Mouse (Mus musculus): ENCODE results near the gene Psme1.
A peak's percentile ranks its signal among the peaks of the same experiment; 100 is the strongest.

Gene Psme1

DNA sequence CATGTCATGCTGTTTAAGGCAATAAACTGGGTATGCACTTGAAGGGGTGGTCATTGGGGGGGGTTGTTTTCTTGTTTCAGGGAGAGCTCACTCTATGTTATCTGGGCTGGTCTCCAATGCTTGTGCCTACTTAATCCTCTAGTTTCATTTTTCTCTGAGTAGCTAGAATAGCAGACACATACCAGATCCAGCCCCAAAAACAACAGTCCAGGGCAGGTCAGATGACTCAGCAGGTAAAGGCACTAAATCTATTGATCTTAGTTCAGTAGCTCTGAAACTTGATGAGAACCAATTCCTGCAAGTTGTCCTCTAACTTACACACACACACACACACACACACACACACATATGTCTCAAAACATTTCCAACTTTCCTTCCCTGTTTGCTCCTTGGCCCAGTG, 6.2 kb upstream of the Psme1 start:
- no peak for DNase-seq

DNA sequence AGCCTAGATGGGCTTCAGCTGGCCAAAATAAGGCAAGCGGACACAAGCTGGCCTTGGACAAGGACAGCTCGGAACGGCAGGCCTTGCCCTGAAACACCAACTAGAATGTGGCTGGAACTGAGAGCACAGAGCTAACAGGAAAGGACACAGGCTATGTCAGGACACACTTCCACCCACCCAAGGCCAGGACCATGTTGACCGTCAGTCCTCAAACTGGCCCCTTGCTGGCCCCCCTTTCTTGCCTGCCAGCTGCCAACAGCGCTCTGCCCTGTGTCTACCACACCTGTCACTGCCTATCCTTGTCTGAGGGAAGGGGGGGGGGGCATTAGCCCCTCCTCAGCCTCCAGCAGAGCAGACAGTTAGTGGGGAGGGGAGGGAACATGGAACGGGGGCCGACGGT, 2.6 kb upstream of the Psme1 start, which contains the start of gene Fitm1:
Gene Fitm1 (plus strand): TSS at position 316 of the 400 bp plus-strand sequence.
- DNase-seq, result no peak

DNA sequence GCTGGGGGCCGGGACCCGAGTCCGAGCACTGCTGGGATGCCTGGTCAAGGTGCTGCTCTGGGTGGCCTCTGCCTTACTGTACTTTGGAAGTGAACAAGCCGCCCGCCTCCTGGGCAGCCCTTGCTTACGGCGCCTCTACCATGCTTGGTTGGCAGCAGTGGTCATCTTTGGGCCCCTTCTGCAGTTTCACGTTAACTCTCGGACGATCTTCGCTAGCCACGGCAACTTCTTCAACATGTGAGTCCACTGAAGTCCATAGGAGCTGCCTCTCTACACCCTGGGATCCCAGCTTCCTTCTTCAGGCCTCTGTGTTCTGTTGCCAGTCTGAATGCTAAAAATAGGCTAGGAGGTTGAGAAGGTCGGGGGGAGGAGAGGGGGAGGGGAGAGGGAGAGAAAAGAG, 2.2 kb upstream of the Psme1 start:
- DNase-seq, result no peak

DNA sequence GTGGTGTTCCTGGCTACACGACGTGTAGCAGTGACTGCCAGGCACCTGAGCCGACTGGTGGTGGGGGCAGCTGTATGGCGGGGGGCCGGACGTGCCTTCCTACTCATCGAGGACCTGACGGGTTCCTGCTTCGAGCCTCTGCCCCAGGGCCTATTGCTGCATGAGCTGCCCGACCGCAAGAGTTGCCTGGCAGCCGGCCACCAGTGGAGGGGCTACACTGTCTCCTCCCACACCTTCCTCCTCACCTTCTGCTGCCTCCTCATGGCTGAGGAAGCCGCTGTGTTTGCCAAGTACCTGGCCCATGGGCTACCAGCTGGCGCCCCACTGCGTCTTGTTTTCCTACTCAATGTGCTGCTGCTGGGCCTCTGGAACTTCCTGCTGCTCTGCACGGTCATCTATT, 1.5 kb upstream of the Psme1 start:
- DNase-seq, result no peak

DNA sequence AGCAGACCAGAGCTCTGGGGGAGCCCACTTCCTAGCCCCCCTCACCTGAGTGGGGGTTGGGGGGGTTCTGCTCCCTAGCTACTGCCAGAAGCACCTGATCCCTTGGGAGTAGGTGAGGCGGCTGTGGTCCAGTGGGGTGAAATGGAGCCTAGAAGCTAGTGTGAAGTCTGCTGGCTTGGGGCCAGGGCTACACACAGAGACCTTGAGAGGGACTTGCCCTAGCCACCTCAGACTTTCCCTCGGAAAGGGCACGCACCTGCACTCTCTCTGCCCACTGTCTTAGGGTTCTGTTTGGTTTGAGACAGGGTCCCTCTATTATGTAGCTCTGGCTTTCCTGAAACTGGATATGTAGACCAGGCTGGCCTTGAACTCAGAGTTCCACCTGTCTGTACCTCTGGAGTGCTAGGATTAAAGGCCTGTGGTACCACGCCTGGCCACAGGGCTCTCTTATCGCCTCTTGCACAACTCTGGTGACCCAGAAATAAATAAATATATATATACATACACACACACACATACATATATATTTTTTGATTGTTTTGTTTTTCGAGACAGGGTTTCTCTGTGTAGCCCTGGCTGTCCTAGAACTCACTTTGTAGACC, 846 bp downstream of the Psme1 start:
- DNase-seq, result peak in 1 of 2 experiments; percentile 44

DNA sequence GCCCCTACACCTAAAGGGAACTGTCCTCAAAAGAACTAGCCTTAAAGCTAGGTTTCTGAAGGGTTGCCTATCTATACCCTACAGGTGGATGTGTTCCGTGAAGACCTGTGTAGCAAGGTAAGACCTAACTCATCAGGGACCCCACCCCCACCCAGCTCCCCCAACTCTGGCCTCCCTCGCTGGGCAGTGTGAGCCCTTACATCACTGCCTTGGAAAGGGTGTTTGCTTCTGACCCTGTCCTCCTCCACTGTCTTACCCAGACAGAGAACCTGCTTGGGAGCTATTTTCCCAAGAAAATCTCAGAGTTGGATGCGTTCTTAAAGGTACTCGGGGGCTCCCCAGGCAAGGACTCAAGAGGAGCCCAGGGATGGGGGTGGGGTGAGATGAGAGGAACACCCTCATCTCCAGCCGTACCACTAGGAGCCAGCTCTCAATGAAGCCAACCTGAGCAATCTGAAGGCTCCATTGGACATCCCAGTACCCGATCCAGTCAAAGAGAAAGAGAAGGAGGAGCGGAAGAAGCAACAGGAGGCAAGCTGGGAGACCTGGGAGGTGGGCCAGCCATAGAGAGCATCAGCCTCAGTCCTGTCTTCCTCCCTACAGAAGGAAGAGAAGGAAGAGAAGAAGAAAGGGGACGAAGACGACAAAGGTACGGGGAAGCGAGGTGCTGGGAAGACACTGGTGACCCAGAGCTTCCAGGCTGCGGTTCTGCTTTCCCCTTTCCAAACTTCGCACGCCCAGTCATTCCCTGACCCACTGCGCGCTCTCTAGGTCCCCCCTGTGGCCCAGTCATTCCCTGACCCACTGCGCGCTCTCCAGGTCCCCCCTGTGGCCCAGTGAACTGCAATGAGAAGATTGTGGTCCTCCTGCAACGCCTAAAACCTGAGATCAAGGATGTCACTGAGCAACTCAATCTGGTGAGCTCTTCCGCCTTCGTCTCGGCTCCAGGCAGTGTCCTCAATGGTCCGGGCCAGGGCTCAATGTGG, 1.9 kb downstream of the Psme1 start:
- DNase-seq, result no peak

DNA sequence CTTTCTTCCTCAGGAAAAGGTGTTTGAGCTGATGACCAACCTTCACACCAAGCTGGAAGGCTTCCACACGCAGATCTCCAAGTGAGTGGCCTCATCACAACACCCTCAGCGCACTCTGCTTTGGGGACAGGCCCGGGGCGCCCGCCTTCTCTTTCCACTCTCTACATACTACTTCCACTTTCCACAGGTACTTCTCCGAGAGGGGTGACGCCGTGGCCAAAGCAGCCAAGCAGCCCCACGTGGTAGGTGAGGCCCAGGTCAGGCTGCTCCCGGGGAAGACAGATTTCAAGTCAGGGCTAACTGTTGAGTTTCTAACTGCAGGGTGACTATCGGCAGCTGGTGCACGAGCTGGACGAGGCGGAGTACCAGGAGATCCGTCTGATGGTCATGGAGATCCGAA, 2.8 kb downstream of the Psme1 start:
- DNase-seq, result no peak

DNA sequence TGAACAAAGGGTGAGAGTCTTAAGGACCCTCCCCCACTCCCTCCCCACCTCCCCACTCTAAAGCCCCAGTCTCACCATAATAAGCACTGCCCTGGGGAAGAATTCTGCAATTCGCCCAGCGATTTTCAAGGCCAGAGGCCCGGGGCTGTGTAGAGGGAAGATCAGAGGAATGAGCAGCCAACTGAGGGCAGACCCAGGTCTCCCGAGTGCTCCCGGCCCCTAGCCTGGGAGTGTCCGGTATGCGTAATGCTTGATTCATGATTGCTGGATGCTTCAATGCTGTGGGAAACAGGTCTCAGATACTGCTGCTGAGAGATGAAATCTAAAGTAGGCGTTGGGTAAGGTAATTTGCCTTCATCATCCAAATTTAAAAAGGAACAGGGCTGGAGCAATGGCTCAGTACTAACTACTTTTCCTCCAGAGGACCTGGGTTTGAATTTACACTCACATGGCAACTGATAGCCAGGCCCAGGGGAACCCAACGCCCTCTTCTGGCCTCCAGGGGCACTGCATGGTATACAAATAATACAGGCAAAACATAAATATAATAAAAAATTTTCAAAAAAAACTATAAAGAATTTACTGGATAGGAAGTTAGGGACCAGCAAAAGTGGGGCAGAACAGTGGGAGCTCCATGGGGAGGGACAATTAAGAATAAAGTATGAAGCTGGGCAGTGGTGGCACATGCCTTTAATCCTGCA, 4.2 kb downstream of the Psme1 start:
- DNase-seq, result peak in 1 of 2 experiments; percentile 30

DNA sequence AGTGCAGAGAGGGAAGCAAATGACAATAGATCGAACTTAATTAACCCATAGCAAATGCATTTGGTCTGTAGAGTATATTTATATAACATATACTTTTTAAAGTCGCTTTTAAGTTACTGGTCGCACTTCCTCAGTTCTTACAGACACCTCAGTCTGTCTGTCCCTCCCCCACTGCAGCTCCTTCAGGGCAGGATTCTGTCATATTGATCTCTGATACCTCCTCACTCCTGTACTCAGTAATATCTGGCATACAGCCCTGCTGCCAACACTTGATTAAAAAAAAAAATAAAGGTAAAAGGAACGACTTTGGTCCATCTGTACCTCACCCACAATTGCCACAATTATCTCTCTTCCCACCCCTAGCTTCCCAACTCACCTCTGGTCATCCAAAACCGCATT, 6.4 kb downstream of the Psme1 start:
- DNase-seq, result no peak

DNA sequence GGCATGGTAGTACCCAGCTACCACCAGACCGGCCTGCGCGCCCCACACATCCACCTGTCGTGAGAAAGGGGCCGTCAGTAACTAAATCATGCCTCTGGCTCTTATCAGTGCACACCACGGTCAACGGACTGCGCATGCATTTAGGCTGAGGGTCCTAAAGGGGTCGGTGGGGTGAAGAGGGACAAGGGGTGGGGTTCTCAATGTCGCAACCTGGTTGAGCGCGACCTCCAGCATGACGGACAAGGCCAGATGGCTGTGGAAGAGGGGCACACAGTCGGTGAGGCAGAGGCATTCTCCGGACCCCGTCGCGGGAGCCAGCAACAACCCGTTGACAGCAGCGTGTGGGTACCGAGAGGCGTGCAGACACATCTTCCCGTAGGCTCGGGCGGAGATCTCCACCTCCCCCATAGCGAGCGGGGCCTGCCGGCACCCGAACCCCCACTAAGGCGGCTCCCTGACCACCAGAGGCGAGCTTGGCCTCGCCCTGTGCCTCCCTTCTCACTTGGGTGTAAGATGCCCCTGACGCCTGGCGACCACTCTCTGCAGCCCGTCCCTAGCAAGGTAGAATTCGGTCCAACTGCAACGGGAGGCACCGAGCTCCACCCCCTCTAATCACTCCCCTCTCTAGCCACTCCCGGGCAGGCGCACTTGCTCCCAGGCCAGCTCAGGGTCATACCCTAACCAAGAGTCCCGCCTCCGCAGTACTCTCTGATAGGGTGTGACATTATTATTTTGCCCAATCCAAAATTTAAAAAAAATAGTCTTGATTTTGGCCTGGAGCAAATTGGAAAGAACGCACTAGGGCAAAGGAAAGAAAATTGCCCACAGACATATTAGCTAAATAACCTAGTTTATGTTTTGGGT, 7.0 kb downstream of the Psme1 start, which contains the start of gene Emc9:
Gene Emc9 (minus strand): TSS at position 601 of the 864 bp plus-strand sequence.
- peak; percentile 80 to 92 for DNase-seq

DNA sequence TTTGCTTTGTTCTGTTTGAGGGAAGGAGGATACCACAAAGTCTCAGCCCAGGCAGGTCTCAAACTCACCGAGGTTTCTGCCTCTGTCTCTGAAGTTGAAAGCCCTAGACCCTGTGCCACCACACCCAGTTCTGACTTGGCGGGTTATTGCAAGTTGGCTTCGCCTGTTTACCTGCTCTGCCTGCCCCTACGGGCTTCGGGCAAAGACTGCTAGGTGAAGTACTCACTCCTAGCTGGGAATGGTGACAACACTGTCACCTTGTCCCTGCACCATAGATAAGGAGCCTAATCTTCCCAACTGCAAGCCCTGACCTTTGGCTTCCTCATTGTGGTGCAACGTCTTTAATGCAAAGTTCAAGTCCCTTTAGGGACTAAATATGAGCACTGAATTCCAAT, 7.6 kb downstream of the Psme1 start:
- DNase-seq, result peak; percentile 18 to 31

DNA sequence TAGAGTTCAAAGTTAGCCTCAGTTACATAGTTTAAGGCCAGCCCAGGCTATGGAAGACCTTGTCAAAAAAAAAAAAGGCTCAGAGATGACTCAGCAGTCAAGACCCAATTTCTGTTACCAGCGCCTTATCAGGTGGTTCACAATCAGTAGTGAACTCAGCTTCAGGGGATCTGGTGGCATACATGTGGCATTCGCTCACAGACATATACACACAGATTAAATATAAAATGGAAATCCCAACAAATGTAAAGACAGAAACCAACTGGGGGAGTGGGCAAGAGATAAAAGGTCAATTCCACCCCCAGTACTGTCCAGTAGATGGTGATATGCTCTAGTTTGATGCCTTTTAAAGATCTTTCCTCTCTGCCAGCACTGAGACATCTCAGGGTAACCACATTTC, 8.2 kb downstream of the Psme1 start:
- DNase-seq, result no peak

DNA sequence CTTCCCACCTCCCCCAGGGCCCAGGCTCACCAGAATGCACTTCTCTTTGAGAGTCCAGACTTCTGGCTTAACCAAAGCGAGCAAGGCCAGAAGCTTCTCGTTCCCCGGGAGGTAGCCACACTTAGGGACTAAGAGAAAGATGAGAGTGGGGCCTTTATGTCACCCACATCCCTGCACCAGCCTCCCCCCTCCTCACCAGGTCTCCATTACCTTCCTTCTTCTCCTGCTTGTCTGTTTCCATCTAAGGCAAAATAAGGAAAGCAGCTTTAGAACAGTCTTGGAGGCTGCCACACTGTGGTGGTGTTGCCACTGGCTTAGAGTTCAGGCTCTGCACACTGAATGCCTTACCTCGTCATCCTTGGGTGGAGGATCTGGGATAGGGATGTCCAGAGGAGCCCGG, 11.3 kb downstream of the Psme1 start:
- DNase-seq, result no peak

DNA sequence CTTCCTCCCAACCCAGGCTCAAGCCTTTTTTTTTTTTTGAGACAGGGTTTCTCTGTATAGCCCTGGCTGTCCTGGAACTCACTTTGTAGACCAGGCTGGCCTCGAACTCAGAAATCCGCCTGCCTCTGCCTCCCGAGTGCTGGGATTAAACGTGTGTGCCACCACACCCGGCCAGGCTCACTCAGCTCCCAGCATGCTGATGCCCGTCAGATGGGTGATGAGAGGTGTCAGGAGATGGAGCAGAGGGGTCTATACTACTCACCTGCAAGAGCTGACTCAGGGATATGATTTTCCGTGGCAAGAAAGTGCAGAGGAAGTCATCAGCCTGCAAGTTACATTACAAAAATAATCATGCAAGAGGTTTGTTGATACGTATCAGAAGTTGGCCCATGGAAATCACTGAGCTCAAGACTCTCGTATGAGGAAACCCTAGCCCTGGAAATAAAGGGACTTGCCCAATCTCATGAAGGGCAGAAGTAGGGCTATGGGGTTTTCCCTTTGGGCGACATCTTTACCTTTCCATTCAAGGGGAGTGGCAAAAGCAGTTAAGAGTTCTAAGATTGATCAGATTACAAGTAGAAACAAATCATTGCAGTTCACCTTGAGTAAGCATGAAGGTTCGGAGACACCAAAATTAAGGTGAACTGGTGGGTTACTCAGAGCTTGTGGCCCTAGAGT, 12.0 kb downstream of the Psme1 start:
- DNase-seq, result no peak

DNA sequence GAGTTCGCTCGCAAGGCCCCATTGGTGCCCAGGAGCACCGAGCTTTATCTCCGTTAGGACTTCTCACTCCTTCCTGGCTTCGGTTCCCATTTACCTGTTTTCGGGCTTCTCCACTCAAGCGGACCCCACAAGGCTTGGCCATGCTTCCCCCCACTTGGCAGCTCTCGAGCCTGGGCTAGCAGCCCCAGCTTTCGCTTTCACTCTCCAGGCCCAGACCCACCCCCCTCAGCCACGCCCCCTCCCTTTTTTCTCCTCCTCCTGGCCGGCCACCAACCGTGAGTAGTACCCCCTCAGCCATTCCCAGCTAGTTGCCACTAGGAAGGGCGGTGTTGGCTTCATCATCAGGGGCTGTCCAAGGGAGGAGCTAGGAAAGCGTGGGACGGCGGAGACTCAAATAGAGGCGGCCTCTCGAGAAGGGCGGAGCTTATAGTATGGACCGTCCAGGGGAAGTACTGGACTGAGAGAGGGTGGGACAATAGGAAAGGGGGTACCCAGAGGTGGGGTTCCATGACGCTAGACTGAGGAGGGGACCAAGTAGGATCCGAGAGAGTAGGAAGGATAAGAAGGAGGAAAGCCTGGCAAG, 12.9 kb downstream of the Psme1 start, which contains the start of gene Psme2:
Gene Psme2 (minus strand): TSS at position 366 of the 583 bp plus-strand sequence.
- peak; percentile 74 to 85 for DNase-seq

DNA sequence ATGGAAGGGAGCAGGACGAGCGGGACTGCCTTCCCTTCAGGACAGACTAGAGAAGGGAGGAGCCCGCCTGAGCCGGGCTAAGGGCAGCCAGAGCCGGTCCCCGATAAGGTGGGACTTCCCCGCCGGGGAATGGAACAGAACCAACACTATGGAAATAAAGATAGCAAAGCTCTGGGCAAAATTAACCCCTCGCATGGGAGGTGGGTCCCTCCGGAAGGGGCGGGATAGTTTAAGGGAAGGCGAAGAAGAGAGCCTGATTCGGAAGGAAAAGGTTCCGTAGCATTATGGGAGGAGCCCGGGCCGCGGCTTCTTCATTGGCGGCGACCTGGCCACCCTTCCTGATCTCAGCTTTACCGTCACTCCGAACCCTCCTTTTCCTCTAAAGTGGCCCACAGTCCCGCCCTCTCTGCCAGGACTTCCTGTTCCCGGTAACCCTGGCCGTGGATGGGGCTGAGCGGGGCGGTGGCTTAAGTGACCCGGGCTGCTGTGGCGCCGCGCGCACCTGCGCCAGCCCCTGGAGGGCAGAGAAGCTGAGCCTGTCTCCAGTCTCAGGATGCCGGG, 13.5 kb downstream of the Psme1 start, which contains the start of gene Rnf31:
Gene Rnf31 (plus strand): TSS at position 378 of the 561 bp plus-strand sequence.
- peak; percentile 92 to 97 for DNase-seq

DNA sequence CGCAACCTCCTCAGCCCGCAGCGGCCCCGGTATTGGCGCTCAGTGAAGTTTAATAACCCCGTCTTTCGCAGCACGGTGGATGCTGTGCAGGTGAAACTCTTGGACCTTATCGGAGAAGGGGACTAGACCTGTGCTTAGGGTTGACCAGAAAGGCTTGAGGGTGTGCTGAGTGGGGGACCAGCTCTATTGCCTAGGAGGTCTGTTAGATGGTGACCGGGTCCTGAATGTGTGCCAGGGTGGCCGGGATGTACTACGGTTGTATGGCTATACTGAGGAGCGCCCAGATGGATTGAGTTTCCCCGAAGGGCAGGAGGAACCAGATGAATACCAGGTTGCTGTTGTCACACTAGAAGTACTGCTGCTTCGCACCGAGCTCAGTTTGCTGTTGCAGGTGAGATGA, 14.3 kb downstream of the Psme1 start:
- DNase-seq, result peak; percentile 27 to 44

DNA sequence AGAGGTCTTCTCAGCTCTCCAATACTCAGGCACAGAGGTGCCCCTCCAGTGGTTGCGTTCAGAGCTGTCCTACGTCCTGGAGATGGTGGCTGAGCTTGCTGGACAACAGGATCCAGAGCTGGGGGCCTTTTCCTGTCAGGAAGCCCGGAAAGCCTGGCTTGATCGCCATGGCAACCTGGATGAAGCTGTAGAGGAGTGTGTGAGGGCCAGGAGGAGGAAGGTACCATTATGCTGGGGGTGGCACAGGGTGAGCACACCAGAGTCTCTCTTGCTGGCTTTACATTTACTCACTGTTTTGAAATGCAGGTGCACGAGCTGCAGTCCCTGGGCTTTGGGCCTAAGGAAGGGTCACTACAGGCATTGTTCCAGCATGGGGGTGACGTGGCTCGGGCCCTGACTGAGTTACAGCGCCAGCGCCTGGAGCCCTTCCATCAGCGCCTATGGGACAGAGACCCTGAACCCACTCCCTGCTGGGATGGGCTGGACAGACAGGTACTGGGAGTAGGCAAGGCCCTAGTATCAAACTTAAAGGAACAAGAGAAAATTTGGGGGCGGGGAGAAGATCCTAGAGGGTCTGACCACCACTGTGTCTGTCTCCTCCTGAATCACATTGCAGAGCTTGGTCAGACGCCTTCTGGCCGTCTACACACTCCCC, 18.2 kb downstream of the Psme1 start:
- no peak for DNase-seq

DNA sequence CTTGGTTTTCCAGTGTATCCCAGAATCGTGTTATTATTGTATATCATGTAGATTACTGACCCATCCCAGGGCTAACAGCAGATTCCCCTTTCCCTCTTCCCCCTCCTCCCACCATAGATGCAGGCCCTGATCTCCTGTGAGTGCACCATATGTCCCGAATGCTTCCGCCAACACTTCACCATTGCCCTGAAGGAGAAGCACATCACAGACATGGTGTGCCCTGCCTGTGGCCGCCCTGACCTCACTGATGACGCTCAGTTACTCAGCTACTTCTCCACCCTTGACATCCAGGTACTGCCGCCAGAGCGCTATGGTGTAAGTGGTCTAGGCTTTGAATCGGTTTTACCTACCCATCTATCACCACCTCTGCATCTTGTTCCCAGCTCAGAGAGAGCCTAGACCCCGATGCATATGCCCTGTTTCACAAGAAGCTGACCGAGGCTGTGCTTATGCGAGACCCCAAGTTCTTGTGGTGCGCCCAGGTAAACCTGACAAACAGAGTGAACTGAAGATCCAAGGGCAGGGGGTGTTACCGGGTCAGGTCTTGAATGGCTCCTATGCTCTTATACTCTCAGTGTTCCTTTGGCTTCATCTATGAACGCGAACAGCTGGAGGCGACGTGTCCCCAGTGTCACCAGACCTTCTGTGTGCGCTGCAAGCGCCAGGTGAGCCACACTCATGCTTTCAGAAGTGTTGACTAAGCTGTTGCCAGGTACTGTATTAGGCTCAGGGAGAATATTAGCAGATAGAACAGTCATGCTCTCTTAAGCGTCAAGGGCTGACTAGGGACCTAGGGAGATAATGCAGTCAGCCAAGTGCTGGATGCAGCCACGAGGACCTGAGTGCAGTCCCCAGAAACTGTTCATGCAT, 20.8 kb downstream of the Psme1 start:
- DNase-seq, result no peak

Measured in cerebellum, adult 18-20 months (tissue).